Mouse (Mus musculus) liver, embryonic 14.5 days (tissue): Measurements from ENCODE around the gene Irgm2.

Source experiments
- CTCF ChIP-seq: IDR thresholded peaks from 2 replicates; pipeline ENCODE4 v1.5.1; 2016; ENCODE audit warnings: antibody characterized with exemption, low read depth, control low read depth
- EP300 ChIP-seq: IDR thresholded peaks from 2 replicates; pipeline ENCODE4 v1.6.1; 2016; ENCODE audit warnings: antibody characterized with exemption, low read depth

DNA sequence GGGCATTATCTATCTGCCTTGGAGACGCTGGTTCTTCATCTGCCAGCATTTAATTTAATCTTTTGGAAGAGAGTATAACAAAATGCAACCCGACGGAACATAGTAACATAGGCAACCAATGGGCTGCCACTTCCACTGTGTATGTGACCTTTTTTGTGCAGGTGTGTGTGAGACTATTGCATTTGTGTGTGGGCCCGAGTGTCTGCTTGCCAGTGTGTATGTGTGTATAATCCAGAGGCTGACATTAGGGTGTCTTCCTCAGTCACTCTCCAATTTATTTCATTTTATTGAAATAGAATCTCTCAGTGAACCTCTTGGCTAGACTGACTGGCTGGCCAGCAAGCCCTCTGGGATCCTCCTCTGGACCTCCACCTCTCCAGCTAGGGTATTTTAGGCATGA lies 808 bp downstream of the Irgm2 start:
- TF ChIP-seq CTCF (no peak), EP300 (no peak)
